ENCODE assay signal across 8 mouse cellular contexts in genomic region chr14:25749143-25749909, GRCm38 (mm10). TPM values are rescaled to one million over a fixed set of nuclear protein-coding genes. Genes with fewer than 3 reads are reported as not detected.
DNase-seq lines count a peak whose midpoint lies in the region; ATAC-seq lines count a peak whose summit lies in the region.

No protein-coding gene starts in this region.

- no peaks in the 10 kb centered on the region for H3K9me3 ChIP-seq in hindbrain, embryonic 12.5 days (replicated peaks)
- no peaks in the 10 kb centered on the region for H3K9me3 ChIP-seq in hindbrain, embryonic 16.5 days (ENCODE audit: control insufficient read depth, low read length)
- H3K9me3 ChIP-seq in limb, embryonic 10.5 days (replicated peaks) = no peaks in the 10 kb centered on the region

- DNase-seq in MN1 (ENCODE audit: low spot score) = peak; percentile 49
- peak; percentile 90 for DNase-seq in fibroblast of lung, adult 2 months (ENCODE audit: low read depth)
- peak; percentile 82 for DNase-seq in limb, embryonic 10.5 days (ENCODE audit: low spot score)
- no peak for DNase-seq in cerebellum, adult 9-11 months
- no peak for DNase-seq in right cerebral cortex, postnatal 25 days

- no peak overlapping the region for H3K4me3 ChIP-seq in hindbrain, embryonic 12.5 days
- H3K4me3 ChIP-seq in hindbrain, embryonic 16.5 days (ENCODE audit: low read length) = no peak overlapping the region
- peak overlapping the region; percentile 20 for H3K4me3 ChIP-seq in limb, embryonic 10.5 days

- no peaks in the 10 kb centered on the region for H3K27me3 ChIP-seq in hindbrain, embryonic 12.5 days
- no peaks in the 10 kb centered on the region for H3K27me3 ChIP-seq in hindbrain, embryonic 16.5 days (replicated peaks; ENCODE audit: control insufficient read depth, insufficient read depth, low read length)
- H3K27me3 ChIP-seq in limb, embryonic 10.5 days (ENCODE audit: low read depth, poor library complexity, severe bottlenecking) = no peaks in the 10 kb centered on the region

- H3K27ac ChIP-seq in hindbrain, embryonic 12.5 days = 0 out of 2 replicates have a peak overlapping the region, but pooled peaks have one; percentile 44
- H3K27ac ChIP-seq in hindbrain, embryonic 16.5 days (ENCODE audit: low read depth, low read length) = no peak overlapping the region
- peak overlapping the region; percentile 84 for H3K27ac ChIP-seq in limb, embryonic 10.5 days

- H3K36me3 ChIP-seq in hindbrain, embryonic 12.5 days = peaks cover 7% of the 10 kb centered on the region
- no peaks in the 10 kb centered on the region for H3K36me3 ChIP-seq in hindbrain, embryonic 16.5 days (ENCODE audit: control insufficient read depth, insufficient read depth, low read length)
- H3K36me3 ChIP-seq in limb, embryonic 10.5 days = peaks cover 45% of the 10 kb centered on the region

- no peak overlapping the region for H3K4me2 ChIP-seq in hindbrain, embryonic 12.5 days (replicated peaks)
- H3K4me2 ChIP-seq in hindbrain, embryonic 16.5 days (ENCODE audit: low read length) = no peak overlapping the region

- no peak for ATAC-seq in hindbrain, embryonic 12.5 days (ENCODE audit: low FRiP score)
- ATAC-seq in hindbrain, embryonic 16.5 days = no peak
- ATAC-seq in frontal cortex, adult (ENCODE audit: low TSS enrichment) = no peak

- peaks cover 24% of the 10 kb centered on the region for H3K4me1 ChIP-seq in hindbrain, embryonic 12.5 days
- H3K4me1 ChIP-seq in hindbrain, embryonic 16.5 days (ENCODE audit: control insufficient read depth, insufficient read depth, low read depth, low read length) = peaks cover 3% of the 10 kb centered on the region; the same call in 1 of the 2 replicates
- peaks cover 57% of the 10 kb centered on the region for H3K4me1 ChIP-seq in limb, embryonic 10.5 days

- peak overlapping the region; percentile 29; the same call in 1 of the 2 replicates for H3K9ac ChIP-seq in hindbrain, embryonic 12.5 days
- H3K9ac ChIP-seq in hindbrain, embryonic 16.5 days (ENCODE audit: low read depth, low read length) = no peak overlapping the region

- 39% methylated on average over 13 of the region's 13 CpGs for WGBS in hindbrain, embryonic 12.5 days
- 55% methylated on average over 13 of the region's 13 CpGs for WGBS in hindbrain, embryonic 16.5 days
- 19% methylated on average over 13 of the region's 13 CpGs for WGBS in limb, embryonic 10.5 days

RNA-seq across cellular contexts. Expression of gene Zcchc24, which starts 19.5 kb away (rescaled TPM):
- 25.1 and 31.5 TPM in 2 replicates for polyA plus RNA-seq in hindbrain, embryonic 12.5 days (2016; fragmentation: Nextera tagmentation; extraction: Ambion mirVana)
- polyA plus RNA-seq in hindbrain, embryonic 16.5 days (2015; fragmentation: Nextera tagmentation; extraction: Ambion mirVana) = 10.1 and 17.2 TPM in 2 replicates
- 9.9 and 17.0 TPM in 2 replicates for polyA plus RNA-seq in limb, embryonic 10.5 days (2016; fragmentation: Nextera tagmentation; extraction: Ambion mirVana)

RNA-seq across cellular contexts. Expression of gene Ppif, which starts 55.4 kb away (rescaled TPM):
- polyA plus RNA-seq in hindbrain, embryonic 12.5 days (2016; fragmentation: Nextera tagmentation; extraction: Ambion mirVana) = 26.2 and 29.6 TPM in 2 replicates
- 34.6 and 45.4 TPM in 2 replicates for polyA plus RNA-seq in hindbrain, embryonic 16.5 days (2015; fragmentation: Nextera tagmentation; extraction: Ambion mirVana)
- polyA plus RNA-seq in limb, embryonic 10.5 days (2016; fragmentation: Nextera tagmentation; extraction: Ambion mirVana) = 56.8 and 67.3 TPM in 2 replicates

Comparison
In these comparisons a context has a peak if more than half of its experiments do, and no peak if none do; other contexts are left out.
1. DNase-seq: peak in MN1 (single experiment), fibroblast of lung, adult 2 months (single experiment) and limb, embryonic 10.5 days (single experiment); none in cerebellum, adult 9-11 months (single experiment) and right cerebral cortex, postnatal 25 days (single experiment).